Mouse (Mus musculus) hindbrain, embryonic 15.5 days (tissue): ENCODE results near the gene Etnk2. TPM values are rescaled to one million over a fixed set of nuclear protein-coding genes. Genes with fewer than 3 reads are reported as not detected.
A peak's percentile ranks its signal among the peaks of the same experiment; 100 is the strongest.

Experiments used
- ATAC-seq: fragments of 200-750 bp; cut with Nextera tagmentation; 2 replicates; pipeline ENCODE4 v1.8.0; 2017; ENCODE audit warnings: low read depth, moderate number of reproducible peaks, moderate TSS enrichment; ENCODE audit not compliant: low FRiP score
- H3K27ac ChIP-seq: fragments of 300-500 bp; sonication (generic); replicated peaks from 2 replicates; pipeline ENCODE4 v1.5.1; 2015; ENCODE audit warnings: mild to moderate bottlenecking, inconsistent platforms
- H3K27me3 ChIP-seq: fragments of 300-500 bp; sonication (generic); 2 replicates; pipeline ENCODE4 v1.6.1; 2015; ENCODE audit warnings: control low read depth, inconsistent platforms
- H3K36me3 ChIP-seq: fragments of 300-500 bp; sonication (generic); 2 replicates; pipeline ENCODE4 v1.6.1; 2015; ENCODE audit warnings: control low read depth, inconsistent platforms
- H3K4me1 ChIP-seq: fragments of 300-500 bp; sonication (generic); replicated peaks from 2 replicates; pipeline ENCODE4 v1.6.1; 2015; ENCODE audit warnings: control low read depth, inconsistent platforms
- H3K4me2 ChIP-seq: fragments of 300-500 bp; sonication (generic); 2 replicates; pipeline ENCODE4 v1.6.1; 2015; ENCODE audit warnings: moderate library complexity, mild to moderate bottlenecking, inconsistent platforms
- H3K4me3 ChIP-seq: fragments of 300-500 bp; sonication (generic); 2 replicates; pipeline ENCODE4 v1.5.1; 2015; ENCODE audit warnings: mild to moderate bottlenecking, inconsistent platforms
- H3K9ac ChIP-seq: fragments of 300-500 bp; sonication (generic); 2 replicates; pipeline ENCODE4 v1.6.1; 2015; ENCODE audit warnings: inconsistent platforms
- H3K9me3 ChIP-seq: fragments of 300-500 bp; sonication (generic); 2 replicates; pipeline ENCODE4 v1.6.1; 2016; ENCODE audit warnings: control low read depth, inconsistent platforms
- WGBS: fragments of 180-500 bp; shearing (Covaris S2); methylation state at CpG from one replicate; pipeline ENCODE4 v1.1.7; 2015; 5-methylcytosine and 5-hydroxymethylcytosine counted together
- polyA plus RNA-seq: library from polyadenylated mRNA; unstranded; fragments of >200 nt; fragmentation: Nextera tagmentation; extraction: Ambion mirVana; gene quantifications from 2 replicates; pipeline ENCODE4 v1.2.1, GENCODE M21; 2015

Etnk2 gene
- polyA plus RNA-seq, 1 experiment from 2014 or later: 22.4 TPM

DNA sequence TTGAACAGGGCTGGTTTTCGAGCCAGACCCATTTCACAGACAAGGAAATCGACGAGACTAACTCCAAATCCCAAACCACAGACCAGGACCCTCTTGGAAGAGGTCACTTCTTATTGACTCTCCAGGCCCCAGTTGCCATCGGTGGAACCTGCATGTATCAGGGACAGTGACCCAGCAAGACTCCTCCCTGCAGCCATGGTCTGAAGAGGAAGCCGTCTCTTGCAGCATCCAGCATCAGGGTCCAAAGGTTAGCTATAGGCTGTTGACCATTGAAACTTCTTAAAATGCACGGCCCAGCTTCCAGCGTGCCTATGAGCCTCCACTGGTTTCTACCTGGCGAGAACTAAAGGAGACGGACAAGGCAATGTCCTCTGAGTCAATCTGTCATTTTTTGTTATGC, 46.4 kb downstream of the Etnk2 start:
- no peaks in the 10 kb centered on the region for H3K9me3 ChIP-seq
- H3K4me3 ChIP-seq: no peak overlapping the region
- no peak overlapping the region for H3K9ac ChIP-seq
- no peaks in the 10 kb centered on the region for H3K36me3 ChIP-seq
- no peaks in the 10 kb centered on the region for H3K27me3 ChIP-seq
- 53% methylated on average over 9 of the region's 9 CpGs for whole genome bisulfite sequencing
- no peak overlapping the region for H3K27ac ChIP-seq
- H3K4me2 ChIP-seq: no peak overlapping the region
- H3K4me1 ChIP-seq: 0 out of 2 replicates have a peak, but pooled peaks cover 9% of the 10 kb centered on the region
- ATAC-seq: no peak

DNA sequence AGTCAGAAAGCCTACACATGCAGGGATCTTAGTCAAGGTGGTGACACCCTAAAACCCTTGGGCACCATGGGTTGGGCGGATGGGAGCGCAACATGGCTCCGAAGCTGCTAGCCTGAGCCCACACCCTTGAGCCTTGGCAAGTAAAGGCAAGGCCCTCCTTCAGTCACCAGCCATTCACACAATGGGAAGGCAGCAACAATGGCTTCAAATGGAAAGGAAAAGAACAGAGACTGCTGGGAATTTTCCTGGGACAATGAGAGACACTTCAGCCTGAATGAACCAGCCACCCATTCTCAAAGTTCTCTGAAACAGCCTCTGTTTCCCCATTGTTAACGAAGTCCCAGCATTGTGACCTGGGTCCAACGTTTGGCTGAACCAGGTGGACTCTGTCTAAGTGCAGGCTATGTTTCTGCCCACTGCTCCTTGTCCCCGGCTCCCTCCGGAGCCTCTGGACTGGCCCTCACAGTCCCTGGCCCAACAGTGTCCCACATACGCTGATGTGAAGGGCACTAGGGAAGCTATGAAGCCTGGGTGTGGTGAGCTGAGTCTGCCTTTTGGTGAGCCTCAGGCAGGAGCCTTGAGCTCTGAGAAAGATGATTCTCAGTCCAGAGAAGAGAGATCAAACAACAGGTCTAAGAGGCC, 48.3 kb downstream of the Etnk2 start:
- H3K4me2 ChIP-seq: no peak overlapping the region
- H3K27ac ChIP-seq: no peak overlapping the region
- H3K9me3 ChIP-seq: no peaks in the 10 kb centered on the region
- H3K27me3 ChIP-seq: no peaks in the 10 kb centered on the region
- H3K4me3 ChIP-seq: no peak overlapping the region
- 32% methylated on average over 8 of the region's 8 CpGs for WGBS
- no peak overlapping the region for H3K9ac ChIP-seq
- H3K36me3 ChIP-seq: no peaks in the 10 kb centered on the region
- peaks cover 17% of the 10 kb centered on the region; the same call in 1 of the 2 replicates for H3K4me1 ChIP-seq
- ATAC-seq: no peak

- H3K4me1 ChIP-seq: peaks cover 29% of the 10 kb centered on the region
- no peak for ATAC-seq
Observed at GRCm38 (mm10) chr1:133412941-133413340, 49.6 kb downstream of the Etnk2 start.

DNA sequence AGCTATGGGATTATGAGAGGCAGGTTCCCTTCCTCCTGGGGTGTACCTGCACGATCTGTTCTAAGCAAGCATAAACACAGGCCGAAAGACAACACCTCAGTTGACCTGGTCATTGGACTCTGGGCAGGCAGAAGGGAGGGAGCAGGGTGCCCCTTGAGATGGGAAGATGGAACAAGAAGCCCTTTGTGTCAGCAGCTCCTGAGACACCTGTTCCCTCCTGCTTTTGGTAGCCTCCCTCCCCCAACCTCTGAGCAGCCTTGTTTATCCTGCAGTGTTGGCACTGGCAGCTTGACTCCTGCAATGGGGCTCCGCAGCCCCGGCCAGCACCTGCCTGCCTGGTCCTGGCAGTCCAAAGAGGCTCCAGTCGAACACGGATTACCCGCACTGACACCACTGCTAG, 51.7 kb downstream of the Etnk2 start:
- no peak overlapping the region for H3K27ac ChIP-seq
- H3K4me3 ChIP-seq: no peak overlapping the region
- H3K4me2 ChIP-seq: no peak overlapping the region
- peaks cover 30% of the 10 kb centered on the region for H3K4me1 ChIP-seq
- WGBS: 62% methylated on average over 7 of the region's 7 CpGs
- no peak overlapping the region for H3K9ac ChIP-seq
- H3K9me3 ChIP-seq: no peaks in the 10 kb centered on the region
- H3K27me3 ChIP-seq: no peaks in the 10 kb centered on the region
- H3K36me3 ChIP-seq: no peaks in the 10 kb centered on the region
- no peak for ATAC-seq

More at GRCm38 (mm10) chr1:133412941-133413340, 49.6 kb downstream of the Etnk2 start:
- Histone ChIP-seq H3K9ac (no peak overlapping the region), H3K27ac (no peak overlapping the region), H3K4me2 (no peak overlapping the region), H3K9me3 (no peaks in the 10 kb centered on the region), H3K27me3 (no peaks in the 10 kb centered on the region), H3K4me3 (no peak overlapping the region), H3K36me3 (no peaks in the 10 kb centered on the region)
- WGBS: 74% methylated on average over 9 of the region's 9 CpGs

- Histone ChIP-seq H3K27me3 (no peaks in the 10 kb centered on the region), H3K4me2 (no peak overlapping the region), H3K9ac (no peak overlapping the region), H3K27ac (no peak overlapping the region), H3K36me3 (no peaks in the 10 kb centered on the region), H3K4me1 (peaks cover 31% of the 10 kb centered on the region), H3K9me3 (no peaks in the 10 kb centered on the region), H3K4me3 (no peak overlapping the region)
- 66% methylated on average over 6 of the region's 6 CpGs for WGBS
- ATAC-seq: no peak
Observed at GRCm38 (mm10) chr1:133415505-133415904, 52.1 kb downstream of the Etnk2 start.

GRCm38 (mm10) chr1:133416472-133416871, 53.1 kb downstream of the Etnk2 start:
- H3K36me3 ChIP-seq: no peaks in the 10 kb centered on the region
- H3K9ac ChIP-seq: no peak overlapping the region
- H3K4me2 ChIP-seq: no peak overlapping the region
- H3K4me1 ChIP-seq: peaks cover 35% of the 10 kb centered on the region
- H3K27me3 ChIP-seq: no peaks in the 10 kb centered on the region
- 84% methylated on average over 7 of the region's 7 CpGs for WGBS
- H3K27ac ChIP-seq: no peak overlapping the region
- no peak for ATAC-seq
- no peak overlapping the region for H3K4me3 ChIP-seq
- H3K9me3 ChIP-seq: no peaks in the 10 kb centered on the region

DNA sequence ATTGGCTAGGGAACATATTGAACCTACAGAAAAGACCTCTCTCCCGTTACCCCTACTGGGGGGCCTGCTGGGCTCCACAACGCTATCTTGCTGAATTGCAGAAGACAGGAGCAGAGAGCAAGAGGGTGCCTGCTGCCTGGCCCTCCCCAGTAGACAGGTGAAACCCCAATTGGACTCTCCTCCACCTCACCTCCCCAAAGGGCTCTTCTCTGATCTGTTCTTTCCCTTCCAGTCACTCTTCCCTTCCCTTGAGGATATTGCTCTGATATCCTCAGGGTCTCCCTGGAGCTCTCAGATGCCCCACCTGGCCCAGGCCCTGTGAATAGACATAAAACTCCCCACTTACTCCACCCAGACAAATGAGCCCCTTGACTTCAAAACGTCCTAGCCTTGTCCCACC, 53.7 kb downstream of the Etnk2 start:
- no peak for ATAC-seq
- no peak overlapping the region for H3K27ac ChIP-seq
- no peak overlapping the region for H3K9ac ChIP-seq
- H3K4me3 ChIP-seq: no peak overlapping the region
- H3K9me3 ChIP-seq: no peaks in the 10 kb centered on the region
- H3K4me2 ChIP-seq: no peak overlapping the region
- no peaks in the 10 kb centered on the region for H3K36me3 ChIP-seq
- 60% methylated on average over 3 of the region's 3 CpGs for WGBS
- H3K27me3 ChIP-seq: no peaks in the 10 kb centered on the region
- H3K4me1 ChIP-seq: peaks cover 41% of the 10 kb centered on the region

DNA sequence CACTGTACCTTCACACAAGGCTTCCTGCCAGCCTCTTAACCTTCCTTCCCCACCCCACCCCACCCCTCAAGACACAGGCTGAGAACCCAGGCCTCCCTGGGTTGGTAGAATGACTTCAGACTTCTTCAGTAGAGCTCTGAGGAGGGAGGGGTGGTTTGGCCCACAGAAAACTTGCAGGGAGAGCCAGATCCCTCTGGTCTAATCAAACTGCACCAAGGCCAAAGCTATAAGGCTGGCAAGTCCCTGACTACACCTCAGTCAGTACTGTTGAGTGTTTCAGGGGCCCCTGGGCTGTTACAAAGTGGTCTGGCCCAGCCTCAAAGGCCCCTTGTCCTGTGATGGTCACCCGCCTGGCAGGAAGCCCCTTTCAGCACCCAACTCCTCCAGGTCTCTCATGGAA, 54.2 kb downstream of the Etnk2 start:
- H3K4me2 ChIP-seq: peak overlapping the region; percentile 59
- no peak for ATAC-seq
- H3K4me1 ChIP-seq: peaks cover 45% of the 10 kb centered on the region

DNA sequence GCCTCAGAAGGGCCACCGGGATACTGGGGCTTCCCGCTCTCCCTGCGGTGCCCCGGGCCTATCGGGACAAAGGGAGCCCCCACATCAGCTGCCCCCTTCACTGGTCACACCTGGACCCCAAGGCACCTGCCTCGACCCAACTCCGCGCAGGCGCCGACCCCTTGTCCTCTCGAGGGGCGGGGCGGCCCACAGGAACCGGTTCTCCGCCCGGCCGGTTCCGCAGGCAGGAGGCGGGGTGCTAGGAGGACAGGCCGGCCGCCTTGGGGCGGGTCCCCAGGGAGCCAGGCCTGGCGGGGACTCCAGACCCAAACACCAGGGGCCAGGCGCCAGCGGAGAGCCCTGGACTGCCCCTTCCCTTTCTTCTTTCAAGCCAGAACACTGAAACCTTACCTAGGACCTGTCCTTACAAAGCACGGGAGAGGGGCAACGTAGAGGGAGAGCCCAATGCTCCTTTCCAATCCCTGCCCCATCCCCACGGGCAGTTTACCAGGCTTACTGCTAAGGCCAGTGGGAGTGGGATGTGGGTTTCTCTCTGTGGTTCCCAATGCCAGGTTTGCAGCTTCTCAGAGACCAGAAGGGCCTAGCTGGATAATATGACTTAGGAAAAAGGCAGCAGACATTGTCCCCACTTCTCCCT, 54.9 kb downstream of the Etnk2 start:
- WGBS: 20% methylated on average over 28 of the region's 28 CpGs
- peak overlapping the region; percentile 44; the same call in 1 of the 2 replicates for H3K27ac ChIP-seq
- peak overlapping the region; percentile 33 for H3K4me3 ChIP-seq
- H3K4me2 ChIP-seq: peak overlapping the region; percentile 59
- H3K9ac ChIP-seq: peak overlapping the region; percentile 41
- no peaks in the 10 kb centered on the region for H3K27me3 ChIP-seq
- H3K4me1 ChIP-seq: peaks cover 49% of the 10 kb centered on the region
- no peaks in the 10 kb centered on the region for H3K9me3 ChIP-seq
- no peaks in the 10 kb centered on the region for H3K36me3 ChIP-seq
- 0 out of 2 replicates have a peak, but pooled peaks have one; percentile 23 for ATAC-seq

More for the DNA sequence above, 54.2 kb downstream of the Etnk2 start:
- Histone ChIP-seq H3K36me3 (no peaks in the 10 kb centered on the region), H3K9me3 (no peaks in the 10 kb centered on the region), H3K27ac (no peak overlapping the region), H3K27me3 (no peaks in the 10 kb centered on the region), H3K9ac (no peak overlapping the region), H3K4me3 (no peak overlapping the region)
- WGBS: 96% methylated on average over 1 of the region's 1 CpGs

- Histone ChIP-seq H3K4me3 (no peak overlapping the region), H3K4me2 (no peak overlapping the region), H3K4me1 (peaks cover 45% of the 10 kb centered on the region), H3K9ac (no peak overlapping the region), H3K9me3 (no peaks in the 10 kb centered on the region), H3K27me3 (no peaks in the 10 kb centered on the region), H3K36me3 (no peaks in the 10 kb centered on the region), H3K27ac (no peak overlapping the region)
- no peak for ATAC-seq
- WGBS: 74% methylated on average over 3 of the region's 3 CpGs
Observed at GRCm38 (mm10) chr1:133419178-133419834, 55.9 kb downstream of the Etnk2 start.

DNA sequence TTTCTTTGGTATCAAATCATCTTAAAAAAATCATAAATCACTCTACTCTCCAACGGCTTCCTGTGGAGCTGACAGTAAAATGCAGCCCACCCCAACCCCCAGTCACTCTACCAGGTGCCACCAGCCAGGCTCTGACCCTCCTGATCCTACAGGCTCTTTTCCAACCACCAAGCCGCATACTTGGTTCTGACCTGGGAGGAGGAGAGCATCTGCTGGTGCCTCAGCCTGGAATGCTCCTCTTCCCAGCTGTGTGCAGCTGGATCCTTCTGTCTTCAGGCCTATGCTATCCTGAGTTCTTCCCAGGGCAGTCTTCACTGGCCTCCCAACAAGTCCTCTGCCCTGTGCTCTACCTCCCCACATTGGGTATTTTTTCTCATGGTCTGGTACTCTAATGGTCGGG, 57.1 kb downstream of the Etnk2 start:
- H3K9me3 ChIP-seq: no peaks in the 10 kb centered on the region
- H3K36me3 ChIP-seq: no peaks in the 10 kb centered on the region
- ATAC-seq: no peak
- WGBS: 42% methylated on average over 3 of the region's 3 CpGs
- no peak overlapping the region for H3K9ac ChIP-seq
- no peak overlapping the region for H3K4me2 ChIP-seq
- no peak overlapping the region for H3K4me3 ChIP-seq
- H3K27me3 ChIP-seq: no peaks in the 10 kb centered on the region
- H3K27ac ChIP-seq: no peak overlapping the region
- H3K4me1 ChIP-seq: peaks cover 41% of the 10 kb centered on the region

GRCm38 (mm10) chr1:133421061-133421460, 57.7 kb downstream of the Etnk2 start:
- peak overlapping the region; percentile 100; the same call in 1 of the 2 replicates for H3K4me2 ChIP-seq
- no peaks in the 10 kb centered on the region for H3K27me3 ChIP-seq
- WGBS: 19% methylated on average over 2 of the region's 2 CpGs
- no peaks in the 10 kb centered on the region for H3K36me3 ChIP-seq
- H3K9me3 ChIP-seq: no peaks in the 10 kb centered on the region
- H3K27ac ChIP-seq: no peak overlapping the region
- H3K4me1 ChIP-seq: peaks cover 41% of the 10 kb centered on the region
- ATAC-seq: no peak
- no peak overlapping the region for H3K9ac ChIP-seq
- no peak overlapping the region for H3K4me3 ChIP-seq
